Mouse (Mus musculus): ENCODE data around the gene Tspan18.

GRCm38 (mm10) chr2:93192671-93193080 lies 141.6 kb downstream of the Tspan18 start:
- TF ChIP-seq POLR2A (IDR thresholded peaks at IDR 0.05; ENCODE audit: borderline replicate concordance, extremely low read depth, insufficient read depth, insufficient read length, poor library complexity, severe bottlenecking) (no peak), CTCF (IDR thresholded peaks at IDR 0.05; ENCODE audit: borderline replicate concordance, extremely low read depth, insufficient read depth, insufficient read length) (no peak)

All from brain, embryonic 14.5 days (tissue).